Mouse (Mus musculus) liver, adult 2 months (tissue): ENCODE data around the gene Accsl. TPM values are rescaled to one million over a fixed set of nuclear protein-coding genes. Genes with fewer than 3 reads are reported as not detected.

ENCODE experiments used
- DNase-seq: peaks from one replicate; pipeline ENCODE4 v3.0.0-alpha.2; 2011; ENCODE audit warnings: low read depth, low spot score; ENCODE audit errors: extremely low read depth
- H3K27ac ChIP-seq: fragments of 200-500 bp; replicated peaks from 2 replicates; pipeline ENCODE4 v1.5.1; 2012; ENCODE audit warnings: low read depth, mild to moderate bottlenecking, control low read depth, inconsistent platforms, low read length; ENCODE audit not compliant: insufficient read depth
- H3K27me3 ChIP-seq: fragments of 200-500 bp; 2 replicates; pipeline ENCODE4 v1.6.1; 2012; ENCODE audit warnings: mild to moderate bottlenecking, moderate library complexity, low read length, inconsistent platforms; ENCODE audit not compliant: control insufficient read depth, insufficient read depth
- H3K36me3 ChIP-seq: fragments of 200-500 bp; 2 replicates; pipeline ENCODE4 v1.6.1; 2012; ENCODE audit warnings: low read length, inconsistent platforms; ENCODE audit not compliant: control insufficient read depth, insufficient read depth
- H3K4me1 ChIP-seq: fragments of 200-500 bp; 2 replicates; pipeline ENCODE4 v1.6.1; 2011; ENCODE audit warnings: low read length; ENCODE audit not compliant: control insufficient read depth, insufficient read depth
- H3K4me3 ChIP-seq: fragments of 200-500 bp; 2 replicates; pipeline ENCODE4 v1.5.1; 2011; ENCODE audit warnings: low read depth, mild to moderate bottlenecking, control low read depth, low read length, moderate library complexity; ENCODE audit not compliant: insufficient read depth
- H3K79me2 ChIP-seq: fragments of 200-500 bp; 2 replicates; pipeline ENCODE4 v1.6.1; 2012; ENCODE audit warnings: inconsistent platforms, mild to moderate bottlenecking, low read length, moderate library complexity; ENCODE audit not compliant: control insufficient read depth, insufficient read depth
- H3K9ac ChIP-seq: fragments of 200-500 bp; 2 replicates; pipeline ENCODE4 v1.6.1; 2012; ENCODE audit warnings: low read depth, mild to moderate bottlenecking, control low read depth, inconsistent platforms, low read length
- CTCF ChIP-seq: fragments of 200-500 bp; IDR thresholded peaks from 2 replicates; pipeline ENCODE4 v1.5.1; 2011; ENCODE audit warnings: low read depth, low read length, control low read depth
- POLR2A ChIP-seq: fragments of 200-500 bp; IDR thresholded peaks from 2 replicates; pipeline ENCODE4 v1.6.1; 2011; ENCODE audit warnings: low read length, control low read depth; ENCODE audit not compliant: insufficient read depth; ENCODE audit errors: extremely low read depth
- WGBS: fragments of 180-500 bp; shearing (Covaris S2); methylation state at CpG from one replicate; pipeline ENCODE4 v1.1.7; 2018; 5-methylcytosine and 5-hydroxymethylcytosine counted together
- polyA plus RNA-seq: library from polyadenylated mRNA; depleted of rRNA; stranded (reverse); fragments of >200 nt; gene quantifications from 2 replicates; pipeline ENCODE4 v1.2.3, GENCODE M21; 2012; rRNA removed
- total RNA-seq: library from RNA; depleted of rRNA; stranded (reverse); fragments of >200 nt; gene quantifications from 2 replicates; pipeline ENCODE4 v1.2.3, GENCODE M21; 2014; rRNA removed

Accsl gene
- total and polyA plus RNA-seq, 2 experiments: not detected

GRCm38 (mm10) chr2:93811812-93812211 is 57.1 kb downstream of the Accsl start:
- no peak for TF ChIP-seq POLR2A
- peak; percentile 86 for TF ChIP-seq CTCF
- Histone ChIP-seq H3K4me3 (no peak overlapping the region), H3K36me3 (peaks cover 12% of the 10 kb centered on the region; the same call in 1 of the 2 replicates), H3K79me2 (no peaks in the 10 kb centered on the region; the same call in 1 of the 2 replicates), H3K27me3 (no peaks in the 10 kb centered on the region), H3K4me1 (no peaks in the 10 kb centered on the region), H3K9ac (no peak overlapping the region), H3K27ac (no peak overlapping the region)
- 34% methylated on average over 4 of the region's 4 CpGs for WGBS
- peak; percentile 31 for DNase-seq

- H3K79me2 ChIP-seq: no peaks in the 10 kb centered on the region; the same call in 1 of the 2 replicates
- H3K27me3 ChIP-seq: no peaks in the 10 kb centered on the region
- peak; percentile 10 for DNase-seq
- WGBS: 19% methylated on average over 2 of the region's 2 CpGs
- H3K27ac ChIP-seq: no peak overlapping the region
- H3K4me1 ChIP-seq: no peaks in the 10 kb centered on the region
- TF ChIP-seq CTCF (peak; percentile 98), POLR2A (no peak)
- no peak overlapping the region for H3K9ac ChIP-seq
- H3K36me3 ChIP-seq: peaks cover 17% of the 10 kb centered on the region; the same call in 1 of the 2 replicates
- H3K4me3 ChIP-seq: no peak overlapping the region
Observed at GRCm38 (mm10) chr2:93809931-93810330, 59.0 kb downstream of the Accsl start.

- Histone ChIP-seq H3K4me1 (no peaks in the 10 kb centered on the region), H3K36me3 (peaks cover 21% of the 10 kb centered on the region; the same call in 1 of the 2 replicates), H3K9ac (no peak overlapping the region), H3K27me3 (no peaks in the 10 kb centered on the region), H3K4me3 (no peak overlapping the region), H3K27ac (no peak overlapping the region), H3K79me2 (no peaks in the 10 kb centered on the region; the same call in 1 of the 2 replicates)
- DNase-seq: no peak
- WGBS: 89% methylated on average over 5 of the region's 5 CpGs
- no peak for TF ChIP-seq POLR2A
Observed at GRCm38 (mm10) chr2:93808071-93808470, 60.9 kb downstream of the Accsl start.

GRCm38 (mm10) chr2:93807440-93807839 is 61.5 kb downstream of the Accsl start:
- DNase-seq: no peak
- Histone ChIP-seq H3K4me3 (no peak overlapping the region), H3K27ac (no peak overlapping the region), H3K36me3 (peaks cover 18% of the 10 kb centered on the region; the same call in 1 of the 2 replicates), H3K4me1 (no peaks in the 10 kb centered on the region), H3K9ac (no peak overlapping the region), H3K27me3 (no peaks in the 10 kb centered on the region), H3K79me2 (no peaks in the 10 kb centered on the region; the same call in 1 of the 2 replicates)
- TF ChIP-seq POLR2A (no peak), CTCF (no peak)
- WGBS: 91% methylated on average over 8 of the region's 8 CpGs

GRCm38 (mm10) chr2:93806487-93807201 is 62.3 kb downstream of the Accsl start:
- 94% methylated on average over 6 of the region's 6 CpGs for WGBS
- DNase-seq: no peak
- H3K79me2 ChIP-seq: no peaks in the 10 kb centered on the region; the same call in 1 of the 2 replicates
- TF ChIP-seq POLR2A: no peak
- TF ChIP-seq CTCF: no peak
- no peaks in the 10 kb centered on the region for H3K4me1 ChIP-seq
- H3K27ac ChIP-seq: no peak overlapping the region
- H3K4me3 ChIP-seq: no peak overlapping the region
- peaks cover 19% of the 10 kb centered on the region; the same call in 1 of the 2 replicates for H3K36me3 ChIP-seq
- H3K27me3 ChIP-seq: no peaks in the 10 kb centered on the region
- H3K9ac ChIP-seq: no peak overlapping the region

- no peak for TF ChIP-seq POLR2A
- no peak for TF ChIP-seq CTCF
- Histone ChIP-seq H3K27ac (no peak overlapping the region), H3K36me3 (peaks cover 15% of the 10 kb centered on the region; the same call in 1 of the 2 replicates), H3K79me2 (no peaks in the 10 kb centered on the region), H3K4me3 (no peak overlapping the region), H3K4me1 (no peaks in the 10 kb centered on the region), H3K27me3 (no peaks in the 10 kb centered on the region), H3K9ac (no peak overlapping the region)
- WGBS: 79% methylated on average over 4 of the region's 4 CpGs
- DNase-seq: no peak
Observed at GRCm38 (mm10) chr2:93805523-93805922, 63.4 kb downstream of the Accsl start.

Other genes starting within 250 kb of the Accsl start
- gene Alx4, start 226.8 kb downstream of the Accsl start, total RNA-seq: not detected in 2 replicates
- gene Alx4, start 226.8 kb downstream of the Accsl start, polyA plus RNA-seq: not detected in 2 replicates
- gene Ext2, start 46.6 kb downstream of the Accsl start, total RNA-seq: 14.1 and 21.5 TPM in 2 replicates
- gene Ext2, start 46.6 kb downstream of the Accsl start, polyA plus RNA-seq: 19.1 and 21.6 TPM in 2 replicates
- 3.4 and 4.1 TPM in 2 replicates for gene Accs, start 19.2 kb downstream of the Accsl start, total RNA-seq
- 4.0 and 7.2 TPM in 2 replicates for gene Accs, start 19.2 kb downstream of the Accsl start, polyA plus RNA-seq
- gene Gm13889, start 88.0 kb upstream of the Accsl start, total RNA-seq: 0.46 and 0.94 TPM in 2 replicates
- 3.5 and 4.3 TPM in 2 replicates for gene Gm13889, start 88.0 kb upstream of the Accsl start, polyA plus RNA-seq
- not detected in 2 replicates for gene Gm27027, start 127.2 kb upstream of the Accsl start, total RNA-seq
- gene Gm27027, start 127.2 kb upstream of the Accsl start, polyA plus RNA-seq: not detected in 2 replicates
- gene Alkbh3, start 141.7 kb upstream of the Accsl start, total RNA-seq: 24.9 and 27.9 TPM in 2 replicates
- 33.0 and 33.6 TPM in 2 replicates for gene Alkbh3, start 141.7 kb upstream of the Accsl start, polyA plus RNA-seq